Mouse (Mus musculus): ENCODE measurements around the gene Exph5. TPM values are rescaled to one million over a fixed set of nuclear protein-coding genes. Genes with fewer than 3 reads are reported as not detected.

Exph5 gene
- polyA plus RNA-seq, 1 experiment from 2014 or later: 0.36 TPM

DNA sequence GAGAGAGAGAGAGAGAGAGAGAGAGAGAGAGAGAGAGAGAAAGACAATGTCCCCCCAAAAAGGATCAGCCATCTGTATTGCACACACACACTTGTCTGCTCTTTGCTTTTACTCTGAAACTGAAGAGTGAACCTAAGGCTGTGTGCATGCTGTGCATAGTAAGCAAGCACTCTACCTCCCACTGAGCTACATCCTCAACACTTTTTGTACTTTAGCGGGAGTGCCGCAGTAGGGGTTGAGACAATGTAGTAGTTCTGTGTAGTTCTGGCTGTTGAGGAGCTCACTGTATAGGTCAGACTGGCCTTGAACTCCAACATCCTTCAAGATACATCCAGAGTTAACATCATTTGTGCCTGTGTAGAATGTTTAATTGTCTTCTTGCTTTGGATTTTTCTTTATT, 35.9 kb upstream of the Exph5 start:
- WGBS (ENCODE audit: insufficient replicate concordance): 79% methylated on average over 2 of the region's 2 CpGs
- DNase-seq: no peak
- no peak overlapping the region for H3K4me2 ChIP-seq (ENCODE audit: low read depth, low read length)

DNA sequence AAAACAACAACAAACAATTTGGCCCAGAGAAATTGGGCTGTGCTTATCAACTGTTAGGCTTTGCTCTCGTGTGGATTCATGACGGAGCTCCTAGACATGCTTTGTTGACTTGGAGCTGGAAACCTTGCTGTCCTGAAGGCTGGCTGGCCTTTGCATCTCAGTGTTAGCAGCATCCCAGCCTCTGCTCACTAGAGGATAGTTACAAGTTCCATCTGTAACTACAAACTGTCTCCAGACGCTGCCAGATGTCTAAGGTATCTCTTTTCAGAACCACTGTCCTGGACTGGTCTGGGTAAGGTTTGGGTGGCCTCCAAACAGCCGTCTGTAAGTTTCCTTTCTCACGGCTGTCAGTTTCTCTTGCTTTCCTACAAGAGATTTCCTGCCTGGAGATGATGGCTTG, 33.4 kb upstream of the Exph5 start:
- Histone ChIP-seq H3K4me3 (ENCODE audit: low read depth, low read length) (no peak overlapping the region), H3K4me1 (ENCODE audit: insufficient read depth) (no peaks in the 10 kb centered on the region), H3K4me2 (ENCODE audit: low read depth, low read length) (no peak overlapping the region), H3K36me3 (replicated peaks; ENCODE audit: insufficient read depth, low read length) (no peaks in the 10 kb centered on the region), H3K27ac (ENCODE audit: low read depth) (no peak overlapping the region), H3K9me3 (ENCODE audit: low read length) (no peaks in the 10 kb centered on the region), H3K9ac (replicated peaks) (no peak overlapping the region), H3K27me3 (ENCODE audit: insufficient read depth, low read length) (no peaks in the 10 kb centered on the region)
- WGBS (ENCODE audit: insufficient replicate concordance): 48% methylated on average over 5 of the region's 5 CpGs
- TF ChIP-seq CTCF (IDR thresholded peaks at IDR 0.05; ENCODE audit: low read depth): no peak
- no peak for TF ChIP-seq EP300 (IDR thresholded peaks at IDR 0.05; ENCODE audit: low read depth)
- DNase-seq: no peak
- no peak for ATAC-seq

More for the DNA sequence above, 35.9 kb upstream of the Exph5 start:
- H3K4me3 ChIP-seq (ENCODE audit: low read depth, low read length): no peak overlapping the region
- TF ChIP-seq CTCF (IDR thresholded peaks at IDR 0.05; ENCODE audit: low read depth) (no peak), EP300 (IDR thresholded peaks at IDR 0.05; ENCODE audit: low read depth) (no peak)
- no peak overlapping the region for H3K27ac ChIP-seq (ENCODE audit: low read depth)
- no peak for ATAC-seq
- no peak overlapping the region for H3K9ac ChIP-seq (replicated peaks)
- H3K9me3 ChIP-seq (ENCODE audit: low read length): no peaks in the 10 kb centered on the region
- H3K36me3 ChIP-seq (replicated peaks; ENCODE audit: insufficient read depth, low read length): no peaks in the 10 kb centered on the region
- no peaks in the 10 kb centered on the region for H3K27me3 ChIP-seq (ENCODE audit: insufficient read depth, low read length)
- no peaks in the 10 kb centered on the region for H3K4me1 ChIP-seq (ENCODE audit: insufficient read depth)

DNA sequence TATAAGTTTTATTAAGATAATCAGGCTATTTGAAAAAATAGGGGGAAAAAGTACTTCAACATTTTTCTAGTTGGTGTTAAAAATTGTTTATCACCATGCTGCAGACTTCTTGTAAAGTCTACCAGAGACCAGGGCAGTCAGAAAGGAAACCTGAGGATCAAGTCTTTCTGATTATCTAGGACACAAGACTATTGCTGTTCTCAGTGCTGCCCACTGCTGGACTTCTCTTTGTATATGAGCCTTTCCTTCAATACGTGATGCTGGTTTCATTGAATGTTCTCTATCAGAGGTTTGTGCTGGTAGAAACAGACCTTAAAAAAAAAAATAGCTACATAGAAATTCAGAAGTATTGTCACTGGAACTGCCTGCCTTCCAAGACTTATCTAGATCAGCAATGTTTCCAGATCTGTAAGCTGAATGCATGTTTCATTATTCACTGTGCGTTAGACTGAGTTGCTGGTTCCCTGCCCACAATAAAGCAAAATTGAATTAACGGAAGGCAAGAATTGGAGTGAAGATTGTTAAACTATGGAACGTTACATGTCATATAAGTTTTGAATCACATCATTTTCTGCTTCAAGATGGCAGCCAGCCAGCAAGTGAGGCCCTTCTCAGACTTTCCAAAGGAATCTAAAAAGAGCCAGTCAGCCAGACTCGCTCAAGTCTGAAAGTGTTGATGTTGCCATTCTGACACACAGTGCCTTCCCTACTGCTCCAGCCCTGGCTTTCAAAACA, 32.6 kb upstream of the Exph5 start:
- DNase-seq (no peak), ATAC-seq (no peak)
- H3K36me3 ChIP-seq (replicated peaks; ENCODE audit: insufficient read depth, low read length): no peaks in the 10 kb centered on the region
- WGBS (ENCODE audit: insufficient replicate concordance): 77% methylated on average over 5 of the region's 5 CpGs
- TF ChIP-seq CTCF (IDR thresholded peaks at IDR 0.05; ENCODE audit: low read depth) (peak; percentile 51), EP300 (IDR thresholded peaks at IDR 0.05; ENCODE audit: low read depth) (no peak)
- no peaks in the 10 kb centered on the region for H3K9me3 ChIP-seq (ENCODE audit: low read length)
- no peaks in the 10 kb centered on the region for H3K4me1 ChIP-seq (ENCODE audit: insufficient read depth)
- H3K9ac ChIP-seq (replicated peaks): no peak overlapping the region
- H3K4me3 ChIP-seq (ENCODE audit: low read depth, low read length): no peak overlapping the region
- no peaks in the 10 kb centered on the region for H3K27me3 ChIP-seq (ENCODE audit: insufficient read depth, low read length)
- no peak overlapping the region for H3K27ac ChIP-seq (ENCODE audit: low read depth)
- no peak overlapping the region for H3K4me2 ChIP-seq (ENCODE audit: low read depth, low read length)

DNA sequence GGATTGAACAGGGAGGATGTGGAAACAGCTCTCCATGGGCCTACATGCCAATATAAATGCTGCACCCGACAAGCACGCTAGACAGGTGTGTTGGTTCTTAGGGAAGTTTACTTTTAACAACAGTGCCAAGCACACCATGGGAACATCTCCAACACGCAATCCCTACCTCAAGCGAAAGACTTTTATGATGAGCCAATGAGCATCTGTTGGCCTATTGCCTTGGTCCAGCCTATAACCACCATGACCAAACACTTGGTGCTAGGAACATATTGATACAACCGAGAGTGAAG, 32.1 kb upstream of the Exph5 start:
- H3K9ac ChIP-seq (replicated peaks): no peak overlapping the region

GRCm38 (mm10) chr9:53271281-53272022, 30.0 kb upstream of the Exph5 start:
- TF ChIP-seq CTCF (IDR thresholded peaks at IDR 0.05; ENCODE audit: low read depth): no peak
- no peak for TF ChIP-seq EP300 (IDR thresholded peaks at IDR 0.05; ENCODE audit: low read depth)
- no peak for DNase-seq
- H3K27ac ChIP-seq (ENCODE audit: low read depth): no peak overlapping the region

More for the DNA sequence above, 32.1 kb upstream of the Exph5 start:
- TF ChIP-seq EP300 (IDR thresholded peaks at IDR 0.05; ENCODE audit: low read depth) (no peak), CTCF (IDR thresholded peaks at IDR 0.05; ENCODE audit: low read depth) (no peak)
- no peak for DNase-seq
- Histone ChIP-seq H3K4me3 (ENCODE audit: low read depth, low read length) (no peak overlapping the region), H3K27ac (ENCODE audit: low read depth) (no peak overlapping the region), H3K4me2 (ENCODE audit: low read depth, low read length) (no peak overlapping the region), H3K27me3 (ENCODE audit: insufficient read depth, low read length) (no peaks in the 10 kb centered on the region), H3K4me1 (ENCODE audit: insufficient read depth) (no peaks in the 10 kb centered on the region), H3K36me3 (replicated peaks; ENCODE audit: insufficient read depth, low read length) (no peaks in the 10 kb centered on the region), H3K9me3 (ENCODE audit: low read length) (no peaks in the 10 kb centered on the region)
- no peak for ATAC-seq
- WGBS (ENCODE audit: insufficient replicate concordance): 84% methylated on average over 5 of the region's 5 CpGs

GRCm38 (mm10) chr9:53272207-53272606, 29.3 kb upstream of the Exph5 start:
- no peak overlapping the region for H3K9ac ChIP-seq (replicated peaks)
- H3K9me3 ChIP-seq (ENCODE audit: low read length): no peaks in the 10 kb centered on the region
- H3K27me3 ChIP-seq (ENCODE audit: insufficient read depth, low read length): no peaks in the 10 kb centered on the region
- 72% methylated on average over 5 of the region's 5 CpGs for WGBS (ENCODE audit: insufficient replicate concordance)
- no peak for TF ChIP-seq CTCF (IDR thresholded peaks at IDR 0.05; ENCODE audit: low read depth)
- TF ChIP-seq EP300 (IDR thresholded peaks at IDR 0.05; ENCODE audit: low read depth): no peak
- no peak for ATAC-seq
- H3K4me3 ChIP-seq (ENCODE audit: low read depth, low read length): no peak overlapping the region
- no peak for DNase-seq
- no peaks in the 10 kb centered on the region for H3K36me3 ChIP-seq (replicated peaks; ENCODE audit: insufficient read depth, low read length)
- no peak overlapping the region for H3K27ac ChIP-seq (ENCODE audit: low read depth)
- H3K4me1 ChIP-seq (ENCODE audit: insufficient read depth): no peaks in the 10 kb centered on the region
- H3K4me2 ChIP-seq (ENCODE audit: low read depth, low read length): no peak overlapping the region

More at GRCm38 (mm10) chr9:53271281-53272022, 30.0 kb upstream of the Exph5 start:
- Histone ChIP-seq H3K4me2 (ENCODE audit: low read depth, low read length) (no peak overlapping the region), H3K4me1 (ENCODE audit: insufficient read depth) (no peaks in the 10 kb centered on the region), H3K36me3 (replicated peaks; ENCODE audit: insufficient read depth, low read length) (no peaks in the 10 kb centered on the region), H3K9me3 (ENCODE audit: low read length) (no peaks in the 10 kb centered on the region), H3K4me3 (ENCODE audit: low read depth, low read length) (no peak overlapping the region), H3K27me3 (ENCODE audit: insufficient read depth, low read length) (no peaks in the 10 kb centered on the region), H3K9ac (replicated peaks) (no peak overlapping the region)
- no peak for ATAC-seq
- WGBS (ENCODE audit: insufficient replicate concordance): 39% methylated on average over 5 of the region's 5 CpGs
